Mouse (Mus musculus): ENCODE measurements at regions not wholly inside any gene's neighbourhood (a gene's known extent, or its start where the extent isn't known, plus 50 kb on each side); places are given as distances from the start of the nearest gene placed in this dataset.

DNA sequence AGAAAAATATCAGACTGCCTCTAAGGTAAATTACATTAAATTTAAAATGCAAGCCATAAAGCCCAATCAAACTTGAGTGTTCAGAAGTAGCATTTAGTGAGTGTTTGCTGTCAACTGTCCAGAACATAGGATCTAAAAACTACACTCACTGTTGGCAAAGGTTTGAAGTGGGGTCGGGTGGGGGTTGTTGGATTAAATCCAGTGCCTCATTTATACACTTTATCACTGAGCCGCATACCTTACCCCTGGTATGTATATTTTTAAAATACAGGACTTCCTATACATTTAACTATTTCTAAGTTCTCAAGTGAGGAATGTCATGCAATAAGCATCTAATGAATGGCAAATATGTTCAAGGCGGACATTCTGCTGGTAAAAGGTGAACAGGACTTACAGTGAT, 78.6 kb upstream of the Otogl start:
- Histone ChIP-seq H3K4me3 (ENCODE audit: control insufficient read depth, low read depth, low read length) (no peak overlapping the region), H3K36me3 (ENCODE audit: control insufficient read depth, insufficient read depth, low read length) (no peaks in the 10 kb centered on the region), H3K4me1 (ENCODE audit: control insufficient read depth, insufficient read depth, low read length) (no peaks in the 10 kb centered on the region), H3K27ac (ENCODE audit: control insufficient read depth, insufficient read depth, low read depth, low read length) (no peak overlapping the region), H3K27me3 (ENCODE audit: control insufficient read depth, insufficient read depth, low read length) (no peaks in the 10 kb centered on the region)
- TF ChIP-seq POLR2A (IDR thresholded peaks at IDR 0.05; ENCODE audit: control insufficient read depth, low read depth, low read length) = no peak
- TF ChIP-seq CTCF (IDR thresholded peaks at IDR 0.05; ENCODE audit: control insufficient read depth, insufficient read depth, insufficient replicate concordance, low read depth, low read length) = no peak

DNA sequence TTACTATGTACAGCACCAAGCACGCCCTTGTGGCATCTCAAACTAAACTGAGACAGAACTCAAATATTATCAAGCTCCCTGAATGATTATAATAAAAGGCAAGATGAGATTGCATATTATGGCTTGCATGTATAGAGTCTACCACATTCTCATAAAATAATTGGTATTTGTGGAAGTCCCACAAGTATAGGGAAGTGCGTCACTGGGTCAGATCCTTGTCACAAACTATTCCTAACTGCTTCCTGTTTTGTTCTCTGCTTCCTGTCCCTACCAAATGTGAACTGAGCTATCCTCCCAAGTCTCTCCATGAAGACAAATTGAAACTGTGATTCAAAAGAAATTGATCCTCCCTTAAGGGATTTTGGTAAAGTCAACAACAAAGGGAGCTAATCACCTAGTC, 78.0 kb upstream of the Otogl start:
- Histone ChIP-seq H3K27ac (ENCODE audit: control insufficient read depth, insufficient read depth, low read depth, low read length) (no peak overlapping the region), H3K4me1 (ENCODE audit: control insufficient read depth, insufficient read depth, low read length) (no peaks in the 10 kb centered on the region), H3K27me3 (ENCODE audit: control insufficient read depth, insufficient read depth, low read length) (no peaks in the 10 kb centered on the region), H3K4me3 (ENCODE audit: control insufficient read depth, low read depth, low read length) (no peak overlapping the region), H3K36me3 (ENCODE audit: control insufficient read depth, insufficient read depth, low read length) (no peaks in the 10 kb centered on the region)
- TF ChIP-seq POLR2A (IDR thresholded peaks at IDR 0.05; ENCODE audit: control insufficient read depth, low read depth, low read length) (no peak), CTCF (IDR thresholded peaks at IDR 0.05; ENCODE audit: control insufficient read depth, insufficient read depth, insufficient replicate concordance, low read depth, low read length) (no peak)

DNA sequence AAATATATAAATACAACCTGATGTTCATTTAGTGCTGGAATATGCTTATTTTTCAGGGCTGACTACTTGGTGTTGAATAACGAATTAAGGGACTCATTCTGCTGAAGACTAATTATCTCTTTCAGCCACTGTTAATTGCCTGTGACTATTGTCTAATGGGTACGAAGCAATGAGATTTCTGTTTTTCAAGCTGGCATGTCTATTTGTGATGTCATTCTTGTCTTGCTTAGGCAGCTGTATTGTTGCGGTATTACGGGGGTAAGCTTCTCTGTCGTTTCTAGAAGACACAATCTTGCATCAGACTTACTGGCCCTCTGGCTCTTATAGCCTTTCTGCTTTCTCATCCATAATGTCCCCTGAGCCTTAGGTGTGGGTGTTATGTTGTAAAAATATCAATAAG, 70.7 kb upstream of the Otogl start:
- Histone ChIP-seq H3K27me3 (ENCODE audit: control insufficient read depth, insufficient read depth, low read length) (no peaks in the 10 kb centered on the region), H3K4me1 (ENCODE audit: control insufficient read depth, insufficient read depth, low read length) (no peaks in the 10 kb centered on the region), H3K36me3 (ENCODE audit: control insufficient read depth, insufficient read depth, low read length) (no peaks in the 10 kb centered on the region), H3K27ac (ENCODE audit: control insufficient read depth, insufficient read depth, low read depth, low read length) (no peak overlapping the region), H3K4me3 (ENCODE audit: control insufficient read depth, low read depth, low read length) (no peak overlapping the region)
- TF ChIP-seq POLR2A (IDR thresholded peaks at IDR 0.05; ENCODE audit: control insufficient read depth, low read depth, low read length) = no peak
- TF ChIP-seq CTCF (IDR thresholded peaks at IDR 0.05; ENCODE audit: control insufficient read depth, insufficient read depth, insufficient replicate concordance, low read depth, low read length) = no peak

DNA sequence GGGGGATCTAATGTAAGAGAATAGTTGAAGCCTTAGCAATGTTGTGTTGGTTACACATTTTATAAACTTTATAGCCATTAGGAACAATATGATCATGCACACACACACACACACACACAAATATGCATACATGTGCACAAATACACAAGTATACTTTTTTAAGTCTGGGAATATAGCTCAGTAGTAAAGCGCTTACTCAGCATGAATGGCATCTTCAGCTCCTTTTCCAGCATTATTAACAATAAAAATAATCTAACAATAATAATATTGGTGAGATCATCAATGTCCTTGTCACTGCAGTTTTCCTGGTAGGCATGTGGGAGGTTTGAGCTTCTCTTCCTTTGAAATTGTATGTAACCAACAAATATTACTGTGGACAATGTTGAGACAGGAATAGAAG, 70.1 kb upstream of the Otogl start:
- TF ChIP-seq POLR2A (IDR thresholded peaks at IDR 0.05; ENCODE audit: control insufficient read depth, low read depth, low read length) = no peak
- no peak for TF ChIP-seq CTCF (IDR thresholded peaks at IDR 0.05; ENCODE audit: control insufficient read depth, insufficient read depth, insufficient replicate concordance, low read depth, low read length)
- H3K36me3 ChIP-seq (ENCODE audit: control insufficient read depth, insufficient read depth, low read length) = no peaks in the 10 kb centered on the region
- no peak overlapping the region for H3K4me3 ChIP-seq (ENCODE audit: control insufficient read depth, low read depth, low read length)
- H3K27me3 ChIP-seq (ENCODE audit: control insufficient read depth, insufficient read depth, low read length) = no peaks in the 10 kb centered on the region
- no peaks in the 10 kb centered on the region for H3K4me1 ChIP-seq (ENCODE audit: control insufficient read depth, insufficient read depth, low read length)
- H3K27ac ChIP-seq (ENCODE audit: control insufficient read depth, insufficient read depth, low read depth, low read length) = no peak overlapping the region

DNA sequence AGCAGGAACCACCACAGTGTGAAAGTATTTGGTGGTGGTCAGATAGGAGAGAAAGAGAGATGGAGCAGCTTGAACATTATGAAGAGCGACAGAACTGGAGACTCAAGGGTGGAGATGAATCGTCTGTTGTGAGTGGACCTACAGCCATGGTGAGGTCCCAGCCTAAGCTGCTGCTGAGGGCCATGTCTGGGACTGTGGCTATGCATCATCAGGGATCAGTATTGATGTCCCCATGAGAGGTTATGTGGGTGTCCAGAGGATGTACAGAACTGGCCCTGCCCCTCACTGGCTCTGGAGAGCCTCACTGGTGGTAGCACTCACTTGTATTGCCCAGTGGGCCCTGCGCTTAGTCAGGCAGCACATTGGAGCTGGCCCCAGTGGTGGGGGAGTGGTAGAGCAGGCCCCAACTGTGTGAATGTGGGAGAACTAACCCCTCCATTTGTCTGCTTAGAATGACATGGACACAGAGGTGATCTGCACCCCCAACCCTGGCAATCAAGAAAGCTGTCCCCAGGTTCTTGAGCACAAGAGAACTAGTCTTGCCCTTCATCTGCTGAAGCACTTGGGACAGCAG, 64.5 kb upstream of the Otogl start:
- H3K4me1 ChIP-seq (ENCODE audit: control insufficient read depth, insufficient read depth, low read length) = no peaks in the 10 kb centered on the region
- H3K27me3 ChIP-seq (ENCODE audit: control insufficient read depth, insufficient read depth, low read length) = no peaks in the 10 kb centered on the region
- no peak for TF ChIP-seq CTCF (IDR thresholded peaks at IDR 0.05; ENCODE audit: control insufficient read depth, insufficient read depth, insufficient replicate concordance, low read depth, low read length)
- no peak for TF ChIP-seq POLR2A (IDR thresholded peaks at IDR 0.05; ENCODE audit: control insufficient read depth, low read depth, low read length)
- H3K4me3 ChIP-seq (ENCODE audit: control insufficient read depth, low read depth, low read length) = no peak overlapping the region
- H3K27ac ChIP-seq (ENCODE audit: control insufficient read depth, insufficient read depth, low read depth, low read length) = no peak overlapping the region
- H3K36me3 ChIP-seq (ENCODE audit: control insufficient read depth, insufficient read depth, low read length) = no peaks in the 10 kb centered on the region

DNA sequence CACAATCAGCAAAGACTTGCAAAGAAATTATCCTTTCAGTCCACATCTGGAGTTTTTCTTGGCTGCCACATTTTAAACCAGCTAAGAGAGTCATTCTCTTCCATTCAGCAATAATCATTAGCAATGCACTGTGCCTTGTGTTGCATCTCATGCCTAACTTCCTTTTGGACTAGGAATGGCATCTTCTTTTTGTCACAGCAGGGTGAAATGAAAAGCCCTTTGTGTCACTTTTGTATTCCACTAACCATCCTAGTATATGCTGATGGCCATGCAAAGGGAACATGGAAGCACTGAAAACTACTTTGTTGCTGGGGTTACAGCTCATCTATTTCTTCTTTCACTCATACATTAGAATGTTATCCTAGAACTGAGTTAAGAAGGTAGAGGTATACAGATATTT, 59.8 kb upstream of the Otogl start:
- TF ChIP-seq CTCF (IDR thresholded peaks at IDR 0.05; ENCODE audit: control insufficient read depth, insufficient read depth, insufficient replicate concordance, low read depth, low read length) (no peak), POLR2A (IDR thresholded peaks at IDR 0.05; ENCODE audit: control insufficient read depth, low read depth, low read length) (no peak)
- no peak overlapping the region for H3K27ac ChIP-seq (ENCODE audit: control insufficient read depth, insufficient read depth, low read depth, low read length)
- H3K4me3 ChIP-seq (ENCODE audit: control insufficient read depth, low read depth, low read length) = no peak overlapping the region
- H3K36me3 ChIP-seq (ENCODE audit: control insufficient read depth, insufficient read depth, low read length) = no peaks in the 10 kb centered on the region
- no peaks in the 10 kb centered on the region for H3K4me1 ChIP-seq (ENCODE audit: control insufficient read depth, insufficient read depth, low read length)
- no peaks in the 10 kb centered on the region for H3K27me3 ChIP-seq (ENCODE audit: control insufficient read depth, insufficient read depth, low read length)

DNA sequence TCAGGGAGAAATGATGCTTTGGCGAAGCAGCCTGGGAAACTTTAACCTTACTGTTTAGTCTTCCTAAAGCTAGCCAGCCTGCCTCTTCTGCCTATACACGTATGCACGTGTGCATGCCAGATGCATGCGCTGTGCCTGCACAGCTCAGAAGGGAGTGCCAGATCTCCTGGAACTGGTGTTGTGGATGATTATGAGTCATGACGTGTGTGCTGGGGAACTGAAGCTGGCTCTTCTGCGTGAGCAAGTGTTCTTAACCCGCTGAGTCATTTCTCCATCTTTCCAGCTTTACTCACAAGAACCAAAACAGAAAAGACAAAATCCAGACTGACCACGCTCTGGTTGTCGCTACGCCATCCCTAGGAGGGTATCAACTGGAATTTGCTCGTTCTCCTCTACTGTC, 55.1 kb upstream of the Otogl start:
- no peaks in the 10 kb centered on the region for H3K36me3 ChIP-seq (ENCODE audit: control insufficient read depth, insufficient read depth, low read length)
- no peak overlapping the region for H3K4me3 ChIP-seq (ENCODE audit: control insufficient read depth, low read depth, low read length)
- no peaks in the 10 kb centered on the region for H3K27me3 ChIP-seq (ENCODE audit: control insufficient read depth, insufficient read depth, low read length)
- no peak for TF ChIP-seq CTCF (IDR thresholded peaks at IDR 0.05; ENCODE audit: control insufficient read depth, insufficient read depth, insufficient replicate concordance, low read depth, low read length)
- TF ChIP-seq POLR2A (IDR thresholded peaks at IDR 0.05; ENCODE audit: control insufficient read depth, low read depth, low read length) = no peak
- no peak overlapping the region for H3K27ac ChIP-seq (ENCODE audit: control insufficient read depth, insufficient read depth, low read depth, low read length)
- no peaks in the 10 kb centered on the region for H3K4me1 ChIP-seq (ENCODE audit: control insufficient read depth, insufficient read depth, low read length)

DNA sequence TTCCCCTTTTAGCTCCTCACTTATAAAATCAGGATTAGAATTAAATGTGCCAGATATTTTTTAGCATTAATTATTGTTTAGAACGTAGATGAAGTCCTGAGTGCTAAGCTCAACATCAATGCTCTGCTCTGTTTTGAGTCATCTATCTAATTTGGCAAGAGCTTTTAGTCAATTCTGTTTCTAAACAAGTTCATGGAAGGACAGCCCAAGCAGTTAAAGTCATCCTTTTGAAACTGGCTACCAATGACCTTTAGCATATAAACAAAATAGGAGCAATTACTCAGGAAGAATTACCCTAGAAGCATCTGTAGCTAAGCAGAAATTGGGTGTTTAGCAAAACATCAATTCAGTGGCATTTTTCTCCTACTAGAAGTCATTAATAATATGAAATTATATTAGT, 52.1 kb upstream of the Otogl start:
- Histone ChIP-seq H3K4me3 (ENCODE audit: control insufficient read depth, low read depth, low read length) (no peak overlapping the region), H3K27ac (ENCODE audit: control insufficient read depth, insufficient read depth, low read depth, low read length) (no peak overlapping the region), H3K4me1 (ENCODE audit: control insufficient read depth, insufficient read depth, low read length) (no peaks in the 10 kb centered on the region), H3K36me3 (ENCODE audit: control insufficient read depth, insufficient read depth, low read length) (no peaks in the 10 kb centered on the region), H3K27me3 (ENCODE audit: control insufficient read depth, insufficient read depth, low read length) (no peaks in the 10 kb centered on the region)
- no peak for TF ChIP-seq POLR2A (IDR thresholded peaks at IDR 0.05; ENCODE audit: control insufficient read depth, low read depth, low read length)
- TF ChIP-seq CTCF (IDR thresholded peaks at IDR 0.05; ENCODE audit: control insufficient read depth, insufficient read depth, insufficient replicate concordance, low read depth, low read length) = no peak
